Mouse (Mus musculus): Measurements from ENCODE around the gene Sgsm3. TPM values are rescaled to one million over a fixed set of nuclear protein-coding genes. Genes with fewer than 3 reads are reported as not detected.

Gene Sgsm3
- polyA plus RNA-seq, 1 experiment from 2014 or later = 29.2 TPM

DNA sequence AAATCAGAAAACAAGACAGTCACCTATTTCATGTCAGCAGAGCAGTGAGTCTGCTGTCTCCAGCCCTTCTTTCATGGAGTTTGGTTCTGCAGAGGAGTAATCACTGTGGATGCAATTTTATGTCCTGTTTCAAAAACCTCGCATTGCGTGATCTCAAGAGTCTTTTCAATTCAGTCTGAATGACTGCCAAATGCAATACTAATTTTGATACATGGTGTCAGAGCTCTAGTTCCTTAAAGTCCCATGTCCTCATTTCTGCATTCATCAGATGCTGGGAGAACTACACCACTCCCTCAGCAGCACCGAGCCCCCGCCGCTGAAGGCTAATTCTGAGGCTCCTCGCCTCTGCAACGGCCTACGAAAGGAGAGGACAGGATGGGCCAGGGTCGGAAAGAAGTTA, 46.3 kb downstream of the Sgsm3 start:
- no peaks in the 10 kb centered on the region for H3K9me3 ChIP-seq (ENCODE audit: control insufficient read depth, low read depth, low read length)
- 88% methylated on average over 9 of the region's 9 CpGs for WGBS
- ATAC-seq (ENCODE audit: insufficient number of reproducible peaks, insufficient read depth, low FRiP score, low read depth) = no peak
- no peaks in the 10 kb centered on the region for H3K27me3 ChIP-seq (ENCODE audit: control insufficient read depth, insufficient read depth, low read length)
- H3K9ac ChIP-seq (replicated peaks; ENCODE audit: low read depth, low read length) = no peak overlapping the region
- H3K4me3 ChIP-seq (ENCODE audit: low read depth, low read length) = no peak overlapping the region
- H3K4me1 ChIP-seq (ENCODE audit: control insufficient read depth, insufficient read depth, low read length) = peaks cover 12% of the 10 kb centered on the region; the same call in 1 of the 2 replicates
- H3K27ac ChIP-seq (ENCODE audit: low read length) = no peak overlapping the region
- H3K4me2 ChIP-seq (replicated peaks; ENCODE audit: low read depth, low read length) = no peak overlapping the region
- H3K36me3 ChIP-seq (ENCODE audit: control insufficient read depth, insufficient read depth, low read length) = peaks cover 17% of the 10 kb centered on the region; the same call in 1 of the 2 replicates

DNA sequence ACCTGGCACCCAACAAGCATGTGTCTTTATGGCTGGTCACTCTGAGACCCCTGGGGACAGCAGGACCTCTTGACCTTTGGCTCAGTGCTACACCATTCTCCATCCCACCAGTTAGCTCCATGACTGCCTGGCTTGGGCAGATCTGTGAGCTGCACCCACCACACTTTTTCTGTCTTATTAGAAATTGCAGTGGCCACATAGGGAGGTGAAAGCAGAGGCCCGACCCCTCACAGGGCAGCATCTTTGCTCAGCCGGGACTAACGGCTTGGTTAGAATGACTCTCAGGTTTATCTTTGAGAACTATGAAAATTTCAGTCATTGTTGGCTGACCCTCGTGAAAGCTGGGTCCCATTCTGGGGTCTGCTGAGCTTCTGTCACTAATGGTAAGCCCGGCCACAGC, 49.3 kb downstream of the Sgsm3 start:
- no peak overlapping the region; the same call in 1 of the 2 replicates for H3K9ac ChIP-seq (replicated peaks; ENCODE audit: low read depth, low read length)
- peaks cover 12% of the 10 kb centered on the region; the same call in 1 of the 2 replicates for H3K4me1 ChIP-seq (ENCODE audit: control insufficient read depth, insufficient read depth, low read length)
- H3K27me3 ChIP-seq (ENCODE audit: control insufficient read depth, insufficient read depth, low read length) = no peaks in the 10 kb centered on the region
- no peak for ATAC-seq (ENCODE audit: insufficient number of reproducible peaks, insufficient read depth, low FRiP score, low read depth)
- H3K4me3 ChIP-seq (ENCODE audit: low read depth, low read length) = no peak overlapping the region
- H3K9me3 ChIP-seq (ENCODE audit: control insufficient read depth, low read depth, low read length) = no peaks in the 10 kb centered on the region
- H3K27ac ChIP-seq (ENCODE audit: low read length) = no peak overlapping the region; the same call in 1 of the 2 replicates
- no peak overlapping the region for H3K4me2 ChIP-seq (replicated peaks; ENCODE audit: low read depth, low read length)
- 64% methylated on average over 5 of the region's 5 CpGs for whole genome bisulfite sequencing
- H3K36me3 ChIP-seq (ENCODE audit: control insufficient read depth, insufficient read depth, low read length) = no peaks in the 10 kb centered on the region

DNA sequence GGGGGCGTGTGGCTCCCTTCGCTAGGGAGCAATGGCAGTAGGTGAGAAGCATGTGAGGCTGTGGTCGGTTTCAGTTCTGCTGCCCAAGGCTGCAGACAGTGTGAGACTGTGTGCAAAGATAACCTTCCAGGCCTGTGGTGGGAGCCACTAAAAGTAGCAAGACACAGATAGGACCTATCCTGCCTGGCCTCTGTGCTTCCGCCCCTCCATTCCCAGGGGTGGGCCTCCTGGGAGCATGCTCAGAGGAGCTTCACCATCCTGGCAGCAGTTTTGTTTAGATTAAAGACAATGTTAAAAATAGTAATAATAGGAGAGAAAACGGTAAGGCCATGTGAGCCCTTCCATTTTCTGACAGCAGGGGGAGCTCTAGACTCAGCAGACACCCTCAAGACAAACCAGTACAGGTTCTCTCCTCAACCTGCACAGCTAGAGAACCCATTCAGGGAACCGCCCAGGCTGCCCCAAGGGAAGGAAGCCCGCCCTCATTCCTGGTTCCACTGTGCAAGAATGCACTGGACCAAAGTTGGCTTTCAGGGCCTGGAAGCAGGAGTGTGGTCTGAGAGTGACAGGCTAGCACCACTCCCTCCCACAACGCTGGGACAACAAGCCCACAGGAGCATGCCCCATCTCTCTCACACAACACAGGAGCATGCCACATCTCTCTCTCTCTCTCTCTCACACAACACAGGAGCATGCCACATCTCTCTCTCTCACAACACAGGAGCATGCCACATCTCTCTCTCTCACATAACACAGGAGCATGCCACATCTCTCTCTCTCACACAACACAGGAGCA, 50.0 kb downstream of the Sgsm3 start:
- no peaks in the 10 kb centered on the region for H3K27me3 ChIP-seq (ENCODE audit: control insufficient read depth, insufficient read depth, low read length)
- H3K9me3 ChIP-seq (ENCODE audit: control insufficient read depth, low read depth, low read length) = no peaks in the 10 kb centered on the region
- peaks cover 12% of the 10 kb centered on the region; the same call in 1 of the 2 replicates for H3K4me1 ChIP-seq (ENCODE audit: control insufficient read depth, insufficient read depth, low read length)
- H3K9ac ChIP-seq (replicated peaks; ENCODE audit: low read depth, low read length) = no peak overlapping the region; the same call in 1 of the 2 replicates
- H3K4me2 ChIP-seq (replicated peaks; ENCODE audit: low read depth, low read length) = no peak overlapping the region
- no peak overlapping the region for H3K4me3 ChIP-seq (ENCODE audit: low read depth, low read length)
- WGBS = 29% methylated on average over 8 of the region's 8 CpGs
- no peak overlapping the region; the same call in 1 of the 2 replicates for H3K27ac ChIP-seq (ENCODE audit: low read length)
- no peaks in the 10 kb centered on the region for H3K36me3 ChIP-seq (ENCODE audit: control insufficient read depth, insufficient read depth, low read length)
- peak; percentile 76 for ATAC-seq (ENCODE audit: insufficient number of reproducible peaks, insufficient read depth, low FRiP score, low read depth)

- no peak overlapping the region for H3K27ac ChIP-seq (ENCODE audit: low read length)
- no peak for ATAC-seq (ENCODE audit: insufficient number of reproducible peaks, insufficient read depth, low FRiP score, low read depth)
- WGBS = 73% methylated on average over 10 of the region's 10 CpGs
Measured at GRCm38 (mm10) chr15:81030891-81031425, 53.4 kb downstream of the Sgsm3 start.

DNA sequence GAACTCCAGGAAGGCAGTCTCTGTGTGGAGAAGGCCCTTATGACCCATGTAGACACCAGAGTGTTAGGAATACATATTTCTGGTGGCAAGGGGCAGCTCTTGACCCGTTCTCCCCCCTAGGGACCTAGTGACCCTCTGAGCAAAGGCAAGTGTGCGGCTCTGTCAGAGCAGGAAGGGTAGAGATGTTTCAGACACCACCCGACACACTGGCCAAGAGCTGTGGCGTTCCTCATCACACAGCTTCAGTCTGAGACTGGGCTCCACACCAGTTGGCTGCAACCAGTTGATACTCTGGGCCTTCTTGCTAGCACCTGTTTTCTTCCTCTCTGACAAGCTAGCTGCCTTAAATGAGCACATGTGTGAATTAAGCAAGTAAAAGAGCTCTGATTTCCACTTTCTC, 54.0 kb downstream of the Sgsm3 start:
- no peaks in the 10 kb centered on the region for H3K27me3 ChIP-seq (ENCODE audit: control insufficient read depth, insufficient read depth, low read length)
- no peak overlapping the region for H3K4me2 ChIP-seq (replicated peaks; ENCODE audit: low read depth, low read length)
- no peak overlapping the region for H3K4me3 ChIP-seq (ENCODE audit: low read depth, low read length)
- H3K9me3 ChIP-seq (ENCODE audit: control insufficient read depth, low read depth, low read length) = no peaks in the 10 kb centered on the region
- no peak overlapping the region for H3K27ac ChIP-seq (ENCODE audit: low read length)
- H3K9ac ChIP-seq (replicated peaks; ENCODE audit: low read depth, low read length) = no peak overlapping the region
- WGBS = 79% methylated on average over 4 of the region's 4 CpGs
- no peak for ATAC-seq (ENCODE audit: insufficient number of reproducible peaks, insufficient read depth, low FRiP score, low read depth)
- H3K4me1 ChIP-seq (ENCODE audit: control insufficient read depth, insufficient read depth, low read length) = peaks cover 32% of the 10 kb centered on the region; the same call in 1 of the 2 replicates
- H3K36me3 ChIP-seq (ENCODE audit: control insufficient read depth, insufficient read depth, low read length) = no peaks in the 10 kb centered on the region

More at GRCm38 (mm10) chr15:81030891-81031425, 53.4 kb downstream of the Sgsm3 start:
- H3K4me3 ChIP-seq (ENCODE audit: low read depth, low read length) = no peak overlapping the region
- peaks cover 32% of the 10 kb centered on the region; the same call in 1 of the 2 replicates for H3K4me1 ChIP-seq (ENCODE audit: control insufficient read depth, insufficient read depth, low read length)
- no peaks in the 10 kb centered on the region for H3K36me3 ChIP-seq (ENCODE audit: control insufficient read depth, insufficient read depth, low read length)
- H3K9ac ChIP-seq (replicated peaks; ENCODE audit: low read depth, low read length) = no peak overlapping the region
- H3K4me2 ChIP-seq (replicated peaks; ENCODE audit: low read depth, low read length) = no peak overlapping the region
- no peaks in the 10 kb centered on the region for H3K27me3 ChIP-seq (ENCODE audit: control insufficient read depth, insufficient read depth, low read length)
- no peaks in the 10 kb centered on the region for H3K9me3 ChIP-seq (ENCODE audit: control insufficient read depth, low read depth, low read length)

- Histone ChIP-seq H3K4me1 (ENCODE audit: control insufficient read depth, insufficient read depth, low read length) (peaks cover 20% of the 10 kb centered on the region; the same call in 1 of the 2 replicates), H3K9me3 (ENCODE audit: control insufficient read depth, low read depth, low read length) (no peaks in the 10 kb centered on the region), H3K4me2 (replicated peaks; ENCODE audit: low read depth, low read length) (no peak overlapping the region), H3K36me3 (ENCODE audit: control insufficient read depth, insufficient read depth, low read length) (no peaks in the 10 kb centered on the region), H3K27ac (ENCODE audit: low read length) (no peak overlapping the region; the same call in 1 of the 2 replicates), H3K9ac (replicated peaks; ENCODE audit: low read depth, low read length) (no peak overlapping the region), H3K27me3 (ENCODE audit: control insufficient read depth, insufficient read depth, low read length) (no peaks in the 10 kb centered on the region), H3K4me3 (ENCODE audit: low read depth, low read length) (no peak overlapping the region)
- ATAC-seq (ENCODE audit: insufficient number of reproducible peaks, insufficient read depth, low FRiP score, low read depth) = peak; percentile 46; the same call in 1 of the 2 replicates
- WGBS = 49% methylated on average over 9 of the region's 9 CpGs
Measured at GRCm38 (mm10) chr15:81032941-81033629, 55.5 kb downstream of the Sgsm3 start.

DNA sequence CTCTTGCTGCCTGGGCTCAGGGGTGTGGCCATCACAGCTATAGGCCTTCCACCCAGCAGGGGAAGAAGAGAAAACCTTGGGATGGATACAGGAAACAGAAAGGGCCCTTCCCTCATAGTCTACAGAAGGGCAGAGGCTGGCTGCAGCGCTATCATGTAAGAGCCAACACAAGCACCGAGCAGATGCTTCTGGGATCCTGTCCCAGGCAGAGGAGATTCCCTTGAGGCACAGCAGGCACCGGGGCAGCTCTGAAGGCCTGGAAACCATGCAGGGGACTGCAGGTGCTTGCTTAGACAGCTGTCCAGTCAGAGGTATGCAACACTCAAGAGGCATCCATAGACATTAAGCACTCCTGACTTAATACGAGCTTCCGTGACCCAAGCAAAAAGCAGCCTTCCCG, 56.6 kb downstream of the Sgsm3 start:
- no peak for ATAC-seq (ENCODE audit: insufficient number of reproducible peaks, insufficient read depth, low FRiP score, low read depth)
- Histone ChIP-seq H3K27me3 (ENCODE audit: control insufficient read depth, insufficient read depth, low read length) (no peaks in the 10 kb centered on the region), H3K4me3 (ENCODE audit: low read depth, low read length) (no peak overlapping the region), H3K9me3 (ENCODE audit: control insufficient read depth, low read depth, low read length) (no peaks in the 10 kb centered on the region), H3K36me3 (ENCODE audit: control insufficient read depth, insufficient read depth, low read length) (no peaks in the 10 kb centered on the region), H3K9ac (replicated peaks; ENCODE audit: low read depth, low read length) (no peak overlapping the region), H3K27ac (ENCODE audit: low read length) (no peak overlapping the region), H3K4me2 (replicated peaks; ENCODE audit: low read depth, low read length) (no peak overlapping the region), H3K4me1 (ENCODE audit: control insufficient read depth, insufficient read depth, low read length) (peaks cover 20% of the 10 kb centered on the region; the same call in 1 of the 2 replicates)
- 75% methylated on average over 6 of the region's 6 CpGs for WGBS

- no peak overlapping the region for H3K9ac ChIP-seq (replicated peaks; ENCODE audit: low read depth, low read length)
- H3K4me1 ChIP-seq (ENCODE audit: control insufficient read depth, insufficient read depth, low read length) = peaks cover 20% of the 10 kb centered on the region; the same call in 1 of the 2 replicates
- ATAC-seq (ENCODE audit: insufficient number of reproducible peaks, insufficient read depth, low FRiP score, low read depth) = no peak
- H3K4me3 ChIP-seq (ENCODE audit: low read depth, low read length) = no peak overlapping the region
- H3K27me3 ChIP-seq (ENCODE audit: control insufficient read depth, insufficient read depth, low read length) = no peaks in the 10 kb centered on the region
- H3K4me2 ChIP-seq (replicated peaks; ENCODE audit: low read depth, low read length) = no peak overlapping the region
- no peaks in the 10 kb centered on the region for H3K36me3 ChIP-seq (ENCODE audit: control insufficient read depth, insufficient read depth, low read length)
- 0 out of 2 replicates have a peak overlapping the region, but pooled peaks have one; percentile 11 for H3K27ac ChIP-seq (ENCODE audit: low read length)
- H3K9me3 ChIP-seq (ENCODE audit: control insufficient read depth, low read depth, low read length) = no peaks in the 10 kb centered on the region
- 67% methylated on average over 12 of the region's 12 CpGs for WGBS
Measured at GRCm38 (mm10) chr15:81035417-81036162, 58.0 kb downstream of the Sgsm3 start.

Data from stomach, embryonic 14.5 days (tissue).